ENCODE assay signal across 11 mouse cellular contexts in genomic region chr2:97391437-97391836, GRCm38 (mm10).
"Had no signal": no experiment of that assay in that cellular context is flagged by ENCODE, and none has a peak within 500 bp of the region (broad histone marks: within the 10 kb centered on the region; RNA-seq: fewer than 3 reads in every experiment).

No protein-coding gene starts in this region.

- H3K9me3 ChIP-seq: limb, embryonic 12.5 days; midbrain, embryonic 13.5 days had no signal

- H3K36me3 ChIP-seq: limb, embryonic 12.5 days; liver, embryonic 13.5 days; midbrain, embryonic 13.5 days had no signal

- DNase-seq: kidney, adult 2 months; kidney, postnatal 25 days; layer of hippocampus, postnatal 36 days; liver; liver, embryonic 13.5 days; lung, adult 18-20 months; right cerebral cortex, adult 18-20 months; right cerebral cortex, postnatal 25 days; thymus, postnatal 36 days had no signal

- ATAC-seq: midbrain, embryonic 13.5 days had no signal

- H3K27ac ChIP-seq: limb, embryonic 12.5 days; liver, embryonic 13.5 days; midbrain, embryonic 13.5 days had no signal

- H3K4me1 ChIP-seq: limb, embryonic 12.5 days; liver, embryonic 13.5 days; midbrain, embryonic 13.5 days had no signal

- H3K4me2 ChIP-seq: limb, embryonic 12.5 days; liver, embryonic 13.5 days; midbrain, embryonic 13.5 days had no signal

- H3K27me3 ChIP-seq: limb, embryonic 12.5 days; liver, embryonic 13.5 days; midbrain, embryonic 13.5 days had no signal

- H3K4me3 ChIP-seq: limb, embryonic 12.5 days; liver, embryonic 13.5 days; midbrain, embryonic 13.5 days had no signal

- H3K9ac ChIP-seq: limb, embryonic 12.5 days; liver, embryonic 13.5 days; midbrain, embryonic 13.5 days had no signal
